Mouse (Mus musculus) kidney, postnatal 0 days (tissue): ENCODE measurements at regions not wholly inside any gene's neighbourhood (a gene's known extent, or its start where the extent isn't known, plus 50 kb on each side); places are given as distances from the start of the nearest gene placed in this dataset.
"Not testable (repeated sequence)": the region's sequence is repeated elsewhere in the genome, so short reads cannot be mapped to it uniquely, and the experiment has no call there.

Experiments used
- ATAC-seq: fragments of 200-750 bp; cut with Nextera tagmentation; replicated peaks from 2 replicates; pipeline ENCODE4 v1.8.0; 2017; ENCODE audit warnings: low read depth, moderate number of reproducible peaks, moderate TSS enrichment, moderate library complexity; ENCODE audit not compliant: low FRiP score
- DNase-seq: peaks from one replicate; pipeline ENCODE4 v3.0.0-alpha.2; 2016; ENCODE audit warnings: low spot score
- H3K27ac ChIP-seq: fragments of 300-500 bp; sonication (generic); 2 replicates; pipeline ENCODE4 v1.5.1; 2014; ENCODE audit warnings: mild to moderate bottlenecking
- H3K27me3 ChIP-seq: fragments of 300-500 bp; sonication (generic); 2 replicates; pipeline ENCODE4 v1.6.1; 2014; ENCODE audit warnings: low read length, mixed read lengths; ENCODE audit not compliant: insufficient read depth
- H3K36me3 ChIP-seq: fragments of 300-500 bp; sonication (generic); 2 replicates; pipeline ENCODE4 v1.6.1; 2014; ENCODE audit warnings: low read length, mixed read lengths; ENCODE audit not compliant: insufficient read depth
- H3K4me1 ChIP-seq: fragments of 300-500 bp; sonication (generic); replicated peaks from 2 replicates; pipeline ENCODE4 v1.6.1; 2014; ENCODE audit warnings: antibody characterized with exemption, low read length, mixed read lengths; ENCODE audit not compliant: insufficient read depth
- H3K4me2 ChIP-seq: fragments of 300-500 bp; sonication (generic); 2 replicates; pipeline ENCODE4 v1.6.1; 2014; ENCODE audit warnings: mild to moderate bottlenecking, low read length, moderate library complexity, mixed read lengths
- H3K4me3 ChIP-seq: fragments of 300-500 bp; sonication (generic); replicated peaks from 2 replicates; pipeline ENCODE4 v1.5.1; 2014; ENCODE audit warnings: low read depth, low read length
- H3K9ac ChIP-seq: fragments of 300-500 bp; sonication (generic); 2 replicates; pipeline ENCODE4 v1.6.1; 2014; ENCODE audit warnings: low read depth, low read length
- H3K9me3 ChIP-seq: fragments of 300-500 bp; sonication (generic); replicated peaks from 2 replicates; pipeline ENCODE4 v1.6.1; 2016; ENCODE audit warnings: low read length, inconsistent platforms, mixed read lengths
- CTCF ChIP-seq: IDR thresholded peaks from 2 replicates; pipeline ENCODE4 v1.5.1; 2016; ENCODE audit warnings: antibody characterized with exemption, low read depth, mild to moderate bottlenecking, moderate library complexity
- WGBS: fragments of 180-500 bp; shearing (Covaris S2); extraction: QIAGEN DNeasy Blood & Tissue Kit; methylation state at CpG from one replicate; pipeline ENCODE4 v1.1.7; 2014; 5-methylcytosine and 5-hydroxymethylcytosine counted together

- DNase-seq, H3K9ac ChIP-seq, H3K4me2 ChIP-seq, H3K4me3 ChIP-seq, H3K27ac ChIP-seq, H3K9me3 ChIP-seq, H3K27me3 ChIP-seq, ATAC-seq, H3K36me3 ChIP-seq, H3K4me1 ChIP-seq: not testable (repeated sequence)
- WGBS = 49% methylated on average over 3 of the region's 3 CpGs
- peak; percentile 46 for TF ChIP-seq CTCF
Measured at GRCm38 (mm10) chrX:91059251-91059650, 167.3 kb downstream of the Gm44 start.

GRCm38 (mm10) chrX:91085137-91085536 is 193.2 kb downstream of the Gm44 start:
- not testable (repeated sequence) for H3K4me1 ChIP-seq, DNase-seq, H3K9ac ChIP-seq, H3K4me3 ChIP-seq, H3K27ac ChIP-seq, H3K9me3 ChIP-seq, H3K4me2 ChIP-seq, H3K27me3 ChIP-seq, ATAC-seq, H3K36me3 ChIP-seq
- WGBS = 29% methylated on average over 4 of the region's 4 CpGs
